15 mouse cellular contexts compared by ENCODE assay signal in the genomic region with DNA sequence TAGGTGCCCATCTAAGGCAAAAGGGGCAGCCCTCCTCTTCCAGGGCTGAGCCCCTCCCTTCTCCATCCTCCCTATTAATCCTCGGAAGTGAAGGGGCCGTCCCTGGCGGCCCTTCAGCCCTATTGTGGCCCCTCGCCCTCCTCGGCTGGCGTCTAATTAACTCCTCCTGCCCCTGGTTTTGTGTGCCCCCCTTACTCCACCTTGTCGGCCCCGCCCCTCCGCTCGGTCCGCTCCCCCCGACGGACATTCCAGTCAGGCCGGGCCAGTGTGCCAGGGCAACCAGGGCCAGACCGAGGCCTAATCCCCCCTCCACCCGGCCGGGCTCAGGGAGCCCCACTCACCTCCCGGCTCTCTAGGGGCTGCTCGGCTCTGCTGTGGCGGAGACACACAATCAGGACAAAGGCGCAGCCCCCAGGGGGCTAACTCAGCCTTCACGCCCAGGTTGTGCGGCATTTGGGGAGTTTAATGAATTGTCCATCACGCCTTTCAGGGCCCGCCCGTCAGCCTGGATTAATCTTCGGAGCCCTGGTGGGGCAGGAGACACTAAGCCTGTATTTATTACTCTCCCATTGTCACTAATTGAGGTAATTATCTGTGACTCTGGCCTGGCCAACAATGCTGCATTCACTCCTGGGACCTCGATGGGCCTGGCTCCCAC. TPM values are rescaled to one million over a fixed set of nuclear protein-coding genes. Genes with fewer than 3 reads are reported as not detected.
DNase-seq lines count a peak whose midpoint lies in the region; ATAC-seq lines count a peak whose summit lies in the region.
"Had no signal": no experiment of that assay in that cellular context is flagged by ENCODE, and none has a peak within 500 bp of the region (broad histone marks: within the 10 kb centered on the region; RNA-seq: fewer than 3 reads in every experiment).

No protein-coding gene starts in this region.

- no peak overlapping the region for H3K4me3 ChIP-seq in heart, embryonic 11.5 days (ENCODE audit: low read depth, low read length)
- no peak overlapping the region for H3K4me3 ChIP-seq in forebrain, embryonic 11.5 days (ENCODE audit: low read depth, low read length)
- peak overlapping the region; percentile 33 for H3K4me3 ChIP-seq in limb, embryonic 10.5 days
- peak overlapping the region; percentile 5; the same call in 1 of the 2 replicates for H3K4me3 ChIP-seq in neural tube, embryonic 12.5 days
- H3K4me3 ChIP-seq: megakaryocyte, embryonic 14.5 days had no signal

- no peak overlapping the region for H3K4me2 ChIP-seq in heart, embryonic 11.5 days
- peak overlapping the region; percentile 24; the same call in 1 of the 2 replicates for H3K4me2 ChIP-seq in forebrain, embryonic 11.5 days (ENCODE audit: low read depth, low read length, severe bottlenecking)
- H3K4me2 ChIP-seq in neural tube, embryonic 12.5 days (replicated peaks) = peak overlapping the region; percentile 36
- H3K4me2 ChIP-seq: liver, embryonic 11.5 days had no signal

- H3K36me3 ChIP-seq in heart, embryonic 11.5 days (ENCODE audit: control insufficient read depth, insufficient read depth, low read length) = no peaks in the 10 kb centered on the region
- H3K36me3 ChIP-seq in forebrain, embryonic 11.5 days (ENCODE audit: control insufficient read depth, insufficient read depth, low read length) = no peaks in the 10 kb centered on the region
- H3K36me3 ChIP-seq in limb, embryonic 10.5 days = no peaks in the 10 kb centered on the region
- no peaks in the 10 kb centered on the region for H3K36me3 ChIP-seq in neural tube, embryonic 12.5 days

- 2% methylated on average over 28 of the region's 28 CpGs for WGBS in heart, embryonic 11.5 days (ENCODE audit: insufficient replicate concordance)
- WGBS in forebrain, embryonic 11.5 days = 2% methylated on average over 27 of the region's 28 CpGs
- WGBS in limb, embryonic 10.5 days = 2% methylated on average over 28 of the region's 28 CpGs
- WGBS in neural tube, embryonic 12.5 days = under 1% methylated on average over 27 of the region's 28 CpGs

- peaks cover 99% of the 10 kb centered on the region for H3K27me3 ChIP-seq in heart, embryonic 11.5 days (ENCODE audit: control insufficient read depth, insufficient read depth, low read length)
- peaks cover 91% of the 10 kb centered on the region for H3K27me3 ChIP-seq in forebrain, embryonic 11.5 days (ENCODE audit: control insufficient read depth, insufficient read depth, low read length)
- peaks cover 100% of the 10 kb centered on the region for H3K27me3 ChIP-seq in limb, embryonic 10.5 days (ENCODE audit: low read depth, poor library complexity, severe bottlenecking)
- peaks cover 96% of the 10 kb centered on the region for H3K27me3 ChIP-seq in neural tube, embryonic 12.5 days (replicated peaks)

- H3K27ac ChIP-seq in heart, embryonic 11.5 days (ENCODE audit: low read depth, low read length) = no peak overlapping the region
- H3K27ac ChIP-seq in forebrain, embryonic 11.5 days (ENCODE audit: low read depth, low read length) = no peak overlapping the region
- H3K27ac ChIP-seq in limb, embryonic 10.5 days = no peak overlapping the region
- no peak overlapping the region for H3K27ac ChIP-seq in neural tube, embryonic 12.5 days

- H3K4me1 ChIP-seq in heart, embryonic 11.5 days (ENCODE audit: control insufficient read depth, insufficient read depth, low read length) = peaks cover 10% of the 10 kb centered on the region; the same call in 1 of the 2 replicates
- H3K4me1 ChIP-seq in forebrain, embryonic 11.5 days (replicated peaks; ENCODE audit: control insufficient read depth, insufficient read depth, low read length) = peaks cover 24% of the 10 kb centered on the region
- peaks cover 29% of the 10 kb centered on the region for H3K4me1 ChIP-seq in limb, embryonic 10.5 days
- peaks cover 34% of the 10 kb centered on the region for H3K4me1 ChIP-seq in neural tube, embryonic 12.5 days

- peak; percentile 39; the same call in 1 of the 2 replicates for ATAC-seq in heart, embryonic 11.5 days (replicated peaks; ENCODE audit: insufficient number of reproducible peaks, low FRiP score, low TSS enrichment)
- peak; percentile 95 for ATAC-seq in forebrain, embryonic 11.5 days (replicated peaks; ENCODE audit: low FRiP score)
- ATAC-seq in neural tube, embryonic 12.5 days (ENCODE audit: low FRiP score, low read depth) = peak; percentile 94
- no peak for ATAC-seq in monocyte, adult 5-6 weeks (replicated peaks; ENCODE audit: insufficient number of reproducible peaks, low FRiP score, low TSS enrichment, poor library complexity, severe bottlenecking)

- intact Hi-C loops in heart, postnatal 25 days (cut with DNase I) = loop anchor here (2.0 to 5.0 kb wide), 2 partner anchors 91 to 133 kb away; a partner anchor contains a TSS

- no peak for DNase-seq in heart, postnatal 25 days (ENCODE audit: low spot score)
- DNase-seq in forebrain, embryonic 11.5 days (ENCODE audit: low spot score) = peak; percentile 97
- DNase-seq in limb, embryonic 10.5 days (ENCODE audit: low spot score) = peak; percentile 47
- no peak for DNase-seq in urinary bladder, postnatal 36 days (ENCODE audit: low spot score in 2 of 2)
- no peak for DNase-seq in adrenal gland, postnatal 36 days
- DNase-seq: heart, postnatal 4 days had no signal

- H3K9me3 ChIP-seq in heart, embryonic 11.5 days (replicated peaks; ENCODE audit: control insufficient read depth, low read length) = no peaks in the 10 kb centered on the region
- no peaks in the 10 kb centered on the region for H3K9me3 ChIP-seq in forebrain, embryonic 11.5 days (ENCODE audit: control insufficient read depth, low read length)
- H3K9me3 ChIP-seq in limb, embryonic 10.5 days (replicated peaks) = no peaks in the 10 kb centered on the region
- H3K9me3 ChIP-seq in neural tube, embryonic 12.5 days = no peaks in the 10 kb centered on the region

- no peak overlapping the region for H3K9ac ChIP-seq in heart, embryonic 11.5 days (ENCODE audit: low read depth, low read length)
- H3K9ac ChIP-seq in forebrain, embryonic 11.5 days (ENCODE audit: low read length) = peak overlapping the region; percentile 12; the same call in 1 of the 2 replicates
- H3K9ac ChIP-seq in neural tube, embryonic 12.5 days = no peak overlapping the region

RNA-seq across cellular contexts. Expression of a gene that starts 8.3 kb away (rescaled TPM):
- polyA plus RNA-seq in heart, embryonic 11.5 days (2014; fragmentation: Nextera tagmentation; extraction: Ambion mirVana) = not detected in 2 replicates
- total RNA-seq in heart, postnatal 25 days (2021) = not detected
- polyA plus RNA-seq in forebrain, embryonic 11.5 days (2014; fragmentation: Nextera tagmentation; extraction: Ambion mirVana) = 0.47 and 0.68 TPM in 2 replicates
- polyA plus RNA-seq in limb, embryonic 10.5 days (2016; fragmentation: Nextera tagmentation; extraction: Ambion mirVana) = not detected in 2 replicates
- 7.5 and 12.3 TPM in 2 replicates for polyA plus RNA-seq in neural tube, embryonic 12.5 days (2016; fragmentation: Nextera tagmentation; extraction: Ambion mirVana)
- not detected in 3 replicates for total RNA-seq in monocyte, adult 5-6 weeks (2017)
- total RNA-seq in adrenal gland, postnatal 36 days (2021) = not detected
- total RNA-seq: adrenal gland, postnatal 4 days; common myeloid progenitor, adult 5-6 weeks; heart, postnatal 4 days had no signal
- polyA plus RNA-seq: large intestine, adult 2 months; liver, embryonic 11.5 days; stomach, embryonic 14.5 days had no signal

RNA-seq across cellular contexts. Expression of a gene that starts 11.3 kb away (rescaled TPM):
- 0.11 and 0.25 TPM in 2 replicates for polyA plus RNA-seq in heart, embryonic 11.5 days (2014; fragmentation: Nextera tagmentation; extraction: Ambion mirVana)
- under 1 TPM; 0.21 to 0.59 TPM for total RNA-seq in heart, postnatal 25 days (2021)
- polyA plus RNA-seq in forebrain, embryonic 11.5 days (2014; fragmentation: Nextera tagmentation; extraction: Ambion mirVana) = not detected in 2 replicates
- not detected in 2 replicates for polyA plus RNA-seq in limb, embryonic 10.5 days (2016; fragmentation: Nextera tagmentation; extraction: Ambion mirVana)
- polyA plus RNA-seq in neural tube, embryonic 12.5 days (2016; fragmentation: Nextera tagmentation; extraction: Ambion mirVana) = 0.47 and 0.82 TPM in 2 replicates
- total RNA-seq in monocyte, adult 5-6 weeks (2017) = not detected in 3 replicates
- total RNA-seq in adrenal gland, postnatal 36 days (2021) = under 1 TPM; 0.10 to 0.30 TPM
- polyA plus RNA-seq: stomach, embryonic 14.5 days had no signal

RNA-seq across cellular contexts. Expression of a gene that starts 20.0 kb away (rescaled TPM):
- polyA plus RNA-seq in heart, embryonic 11.5 days (2014; fragmentation: Nextera tagmentation; extraction: Ambion mirVana) = not detected in 2 replicates
- under 1 TPM; 0.34 to 0.57 TPM for total RNA-seq in heart, postnatal 25 days (2021)
- polyA plus RNA-seq in forebrain, embryonic 11.5 days (2014; fragmentation: Nextera tagmentation; extraction: Ambion mirVana) = 0.41 and 0.43 TPM in 2 replicates
- polyA plus RNA-seq in limb, embryonic 10.5 days (2016; fragmentation: Nextera tagmentation; extraction: Ambion mirVana) = 0.62 and 0.99 TPM in 2 replicates
- polyA plus RNA-seq in neural tube, embryonic 12.5 days (2016; fragmentation: Nextera tagmentation; extraction: Ambion mirVana) = 0.26 and 0.53 TPM in 2 replicates
- not detected in 3 replicates for total RNA-seq in monocyte, adult 5-6 weeks (2017)
- 1 to 10 TPM; 1.1 to 1.3 TPM for total RNA-seq in adrenal gland, postnatal 36 days (2021)
- polyA plus RNA-seq: liver, embryonic 11.5 days; stomach, embryonic 14.5 days had no signal

RNA-seq across cellular contexts. Expression of a gene that starts 33.4 kb away (rescaled TPM):
- polyA plus RNA-seq in heart, embryonic 11.5 days (2014; fragmentation: Nextera tagmentation; extraction: Ambion mirVana) = 72.1 and 74.7 TPM in 2 replicates
- total RNA-seq in heart, postnatal 25 days (2021) = 100 to 1,000 TPM in 1 of 2 experiments, 10 to 100 TPM in 1; 90.5 to 103 TPM
- 89.4 and 92.5 TPM in 2 replicates for polyA plus RNA-seq in forebrain, embryonic 11.5 days (2014; fragmentation: Nextera tagmentation; extraction: Ambion mirVana)
- polyA plus RNA-seq in limb, embryonic 10.5 days (2016; fragmentation: Nextera tagmentation; extraction: Ambion mirVana) = 92.3 and 97.7 TPM in 2 replicates
- polyA plus RNA-seq in neural tube, embryonic 12.5 days (2016; fragmentation: Nextera tagmentation; extraction: Ambion mirVana) = 70.1 and 79.2 TPM in 2 replicates
- total RNA-seq in monocyte, adult 5-6 weeks (2017) = 128 to 132 TPM (median 132 TPM) in 3 replicates
- 10 to 100 TPM; 68.3 to 87.0 TPM for total RNA-seq in adrenal gland, postnatal 36 days (2021)

RNA-seq across cellular contexts. Expression of a gene that starts 35.0 kb away (rescaled TPM):
- 22.8 and 30.7 TPM in 2 replicates for polyA plus RNA-seq in heart, embryonic 11.5 days (2014; fragmentation: Nextera tagmentation; extraction: Ambion mirVana)
- 10 to 100 TPM; 18.5 to 20.8 TPM for total RNA-seq in heart, postnatal 25 days (2021)
- 38.1 and 41.4 TPM in 2 replicates for polyA plus RNA-seq in forebrain, embryonic 11.5 days (2014; fragmentation: Nextera tagmentation; extraction: Ambion mirVana)
- polyA plus RNA-seq in limb, embryonic 10.5 days (2016; fragmentation: Nextera tagmentation; extraction: Ambion mirVana) = 44.3 and 49.1 TPM in 2 replicates
- 69.7 and 77.4 TPM in 2 replicates for polyA plus RNA-seq in neural tube, embryonic 12.5 days (2016; fragmentation: Nextera tagmentation; extraction: Ambion mirVana)
- 27.4 to 48.6 TPM (median 30.8 TPM) in 3 replicates for total RNA-seq in monocyte, adult 5-6 weeks (2017)
- 100 to 1,000 TPM; 132 to 140 TPM for total RNA-seq in adrenal gland, postnatal 36 days (2021)

Comparison
In these comparisons a context has a peak if more than half of its experiments do, and no peak if none do; other contexts are left out.
1. H3K4me3 ChIP-seq: peak in limb, embryonic 10.5 days (single experiment) and neural tube, embryonic 12.5 days (single experiment); none in heart, embryonic 11.5 days (single experiment) and forebrain, embryonic 11.5 days (single experiment).
2. DNase-seq: peak in forebrain, embryonic 11.5 days (single experiment) and limb, embryonic 10.5 days (single experiment); none in heart, postnatal 25 days (single experiment), urinary bladder, postnatal 36 days (0 of 2) and adrenal gland, postnatal 36 days (0 of 2).